Mouse (Mus musculus): ENCODE data around the gene Gemin5. TPM values are rescaled to one million over a fixed set of nuclear protein-coding genes. Genes with fewer than 3 reads are reported as not detected.

Gemin5 gene
- polyA plus RNA-seq, 1 experiment: 6.1 TPM

DNA sequence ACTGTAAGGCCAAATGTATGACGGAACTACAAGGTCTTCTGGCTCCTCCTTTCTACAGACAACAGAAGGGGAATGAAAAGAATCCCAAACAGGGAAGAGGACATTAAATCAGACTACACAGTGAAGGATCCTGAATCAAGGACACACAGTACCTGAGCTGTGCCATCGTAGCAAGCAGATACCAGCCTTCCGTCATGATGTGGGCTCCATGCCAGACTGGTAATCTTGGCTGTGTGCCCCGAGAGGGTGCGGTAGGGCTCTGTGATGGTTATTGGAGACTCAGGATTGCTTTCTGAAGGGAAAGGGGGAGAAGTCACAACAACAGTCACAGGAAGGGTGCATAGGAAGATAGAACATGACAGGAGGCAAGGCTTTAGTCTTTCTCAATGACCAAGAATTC, 22.1 kb downstream of the Gemin5 start:
- WGBS: 88% methylated on average over 5 of the region's 5 CpGs
- DNase-seq (ENCODE audit: low read depth in 1 of 2, low spot score in 2 of 2): no peak
- no peak for TF ChIP-seq CTCF (IDR thresholded peaks at IDR 0.05; ENCODE audit: extremely low read depth, insufficient read depth, insufficient read length, insufficient replicate concordance)
- TF ChIP-seq POLR2A (IDR thresholded peaks at IDR 0.05; ENCODE audit: low read depth, low read length): no peak
- Histone ChIP-seq H3K27me3 (ENCODE audit: control insufficient read depth, insufficient read depth, low read length) (no peaks in the 10 kb centered on the region), H3K27ac (ENCODE audit: insufficient read depth, low read length) (no peak overlapping the region), H3K36me3 (ENCODE audit: control insufficient read depth, insufficient read depth, low read length) (peaks cover 35% of the 10 kb centered on the region), H3K4me1 (ENCODE audit: control insufficient read depth, insufficient read depth, insufficient read length) (no peaks in the 10 kb centered on the region), H3K4me3 (ENCODE audit: extremely low read depth, insufficient read depth, insufficient read length) (no peak overlapping the region)

DNA sequence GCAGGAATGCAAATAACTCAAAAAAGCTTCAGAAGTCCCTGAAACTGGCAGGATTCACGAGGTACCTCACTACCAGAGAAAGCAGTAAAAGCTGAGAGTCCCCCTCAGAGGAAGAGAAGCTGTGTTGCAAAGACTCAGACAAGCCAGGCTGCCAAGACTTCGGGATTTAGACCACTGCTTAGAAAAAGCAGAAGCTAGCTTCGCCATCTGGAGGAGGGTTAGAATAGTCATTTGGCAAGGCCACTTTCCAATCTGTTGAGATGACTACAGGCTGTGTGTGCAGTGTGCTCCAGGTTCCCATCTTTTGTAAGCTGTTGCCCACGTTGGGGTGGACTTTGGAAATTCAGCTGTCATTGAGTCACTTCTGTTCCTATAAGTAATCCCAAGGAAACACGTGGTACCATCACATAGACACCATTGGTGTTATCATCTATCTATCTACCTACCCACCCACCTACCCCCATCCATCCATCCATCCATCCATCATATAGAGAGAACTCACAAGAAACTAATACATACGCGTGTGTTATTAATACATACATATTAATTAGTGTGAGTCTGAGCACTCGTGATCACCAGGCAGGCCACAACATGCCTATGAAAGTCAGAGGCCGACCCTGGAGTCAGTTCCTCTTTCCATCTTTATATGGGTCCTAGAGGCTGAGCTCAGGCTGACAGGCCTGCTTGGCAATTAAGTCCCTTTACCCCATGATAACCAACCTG, 24.5 kb downstream of the Gemin5 start:
- Histone ChIP-seq H3K27me3 (ENCODE audit: control insufficient read depth, insufficient read depth, low read length) (no peaks in the 10 kb centered on the region), H3K4me3 (ENCODE audit: extremely low read depth, insufficient read depth, insufficient read length) (no peak overlapping the region), H3K4me1 (ENCODE audit: control insufficient read depth, insufficient read depth, insufficient read length) (no peaks in the 10 kb centered on the region), H3K36me3 (ENCODE audit: control insufficient read depth, insufficient read depth, low read length) (peaks cover 39% of the 10 kb centered on the region), H3K27ac (ENCODE audit: insufficient read depth, low read length) (no peak overlapping the region)
- WGBS: 68% methylated on average over 9 of the region's 9 CpGs
- DNase-seq (ENCODE audit: low read depth in 1 of 2, low spot score in 2 of 2): no peak
- TF ChIP-seq POLR2A (IDR thresholded peaks at IDR 0.05; ENCODE audit: low read depth, low read length): no peak

DNA sequence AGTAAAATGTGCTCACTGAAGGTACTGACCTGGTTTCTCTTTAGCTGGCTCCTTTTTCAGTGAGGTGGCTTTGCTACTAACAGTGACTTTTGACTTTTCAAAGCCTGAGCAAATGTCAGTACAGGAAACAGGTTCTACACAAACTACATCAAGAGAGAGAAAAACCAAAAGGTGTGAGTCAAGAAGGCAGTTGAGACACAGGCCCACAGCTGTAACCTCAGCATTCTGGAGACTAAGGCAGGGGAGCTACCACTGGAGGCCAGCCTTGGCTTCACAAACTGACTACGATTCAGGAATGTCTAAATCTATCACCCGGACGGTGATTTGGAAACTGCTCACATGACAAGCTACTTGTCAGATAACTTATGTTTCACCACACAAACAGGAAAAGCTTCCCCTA, 28.9 kb downstream of the Gemin5 start:
- Histone ChIP-seq H3K27me3 (ENCODE audit: control insufficient read depth, insufficient read depth, low read length) (no peaks in the 10 kb centered on the region), H3K36me3 (ENCODE audit: control insufficient read depth, insufficient read depth, low read length) (peaks cover 26% of the 10 kb centered on the region)
- 83% methylated on average over 3 of the region's 3 CpGs for WGBS

DNA sequence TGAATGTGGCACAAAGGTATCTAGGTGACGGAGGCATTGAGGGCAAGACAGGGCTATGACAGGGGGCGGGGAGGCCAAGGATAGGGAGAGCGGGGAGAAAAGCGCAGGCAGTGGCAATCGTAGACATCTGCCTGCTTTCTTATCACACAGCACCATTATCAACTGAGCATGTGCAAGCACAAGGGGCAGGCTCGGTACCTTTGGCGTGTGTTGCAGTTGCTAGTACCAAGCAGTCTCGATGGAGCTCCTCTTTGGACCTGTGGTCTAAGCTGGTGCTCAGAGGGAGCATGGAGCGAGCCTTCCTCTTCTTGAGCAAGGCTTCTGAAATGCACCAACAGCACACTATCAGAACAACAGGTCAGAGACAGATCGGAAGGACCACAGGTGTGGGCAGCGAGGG, 29.5 kb downstream of the Gemin5 start:
- no peaks in the 10 kb centered on the region for H3K4me1 ChIP-seq (ENCODE audit: control insufficient read depth, insufficient read depth, insufficient read length)
- no peaks in the 10 kb centered on the region for H3K27me3 ChIP-seq (ENCODE audit: control insufficient read depth, insufficient read depth, low read length)
- H3K4me3 ChIP-seq (ENCODE audit: extremely low read depth, insufficient read depth, insufficient read length): no peak overlapping the region
- H3K36me3 ChIP-seq (ENCODE audit: control insufficient read depth, insufficient read depth, low read length): peaks cover 29% of the 10 kb centered on the region
- WGBS: 83% methylated on average over 11 of the region's 11 CpGs
- no peak for DNase-seq (ENCODE audit: low read depth in 1 of 2, low spot score in 2 of 2)
- H3K27ac ChIP-seq (ENCODE audit: insufficient read depth, low read length): peak overlapping the region; percentile 52
- TF ChIP-seq CTCF (IDR thresholded peaks at IDR 0.05; ENCODE audit: extremely low read depth, insufficient read depth, insufficient read length, insufficient replicate concordance) (no peak), POLR2A (IDR thresholded peaks at IDR 0.05; ENCODE audit: low read depth, low read length) (no peak)

More for the DNA sequence above, 28.9 kb downstream of the Gemin5 start:
- no peaks in the 10 kb centered on the region for H3K4me1 ChIP-seq (ENCODE audit: control insufficient read depth, insufficient read depth, insufficient read length)
- no peak for DNase-seq (ENCODE audit: low read depth in 1 of 2, low spot score in 2 of 2)
- peak overlapping the region; percentile 48 for H3K27ac ChIP-seq (ENCODE audit: insufficient read depth, low read length)
- no peak overlapping the region for H3K4me3 ChIP-seq (ENCODE audit: extremely low read depth, insufficient read depth, insufficient read length)
- no peak for TF ChIP-seq CTCF (IDR thresholded peaks at IDR 0.05; ENCODE audit: extremely low read depth, insufficient read depth, insufficient read length, insufficient replicate concordance)
- no peak for TF ChIP-seq POLR2A (IDR thresholded peaks at IDR 0.05; ENCODE audit: low read depth, low read length)

DNA sequence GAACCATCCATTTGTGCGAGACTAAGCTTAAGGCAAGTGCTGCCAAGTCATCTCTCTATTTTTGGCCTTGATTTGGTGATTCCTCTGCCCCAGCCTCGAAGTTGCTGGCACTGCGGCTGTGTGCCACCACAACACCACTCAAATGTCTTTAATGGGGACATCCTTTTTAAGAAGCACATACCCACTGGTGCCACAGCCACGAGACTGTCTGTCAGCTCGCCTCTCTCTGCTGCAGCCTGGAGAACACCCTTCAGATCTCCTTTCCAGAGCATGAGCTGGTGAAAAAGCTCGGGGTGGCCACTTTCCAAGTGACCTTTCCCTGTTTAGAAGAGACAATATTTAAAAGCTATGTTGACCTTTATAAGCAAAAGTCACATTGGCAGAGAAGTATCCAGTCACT, 31.7 kb downstream of the Gemin5 start:
- no peak overlapping the region for H3K27ac ChIP-seq (ENCODE audit: insufficient read depth, low read length)
- 91% methylated on average over 6 of the region's 6 CpGs for WGBS
- TF ChIP-seq POLR2A (IDR thresholded peaks at IDR 0.05; ENCODE audit: low read depth, low read length) (no peak), CTCF (IDR thresholded peaks at IDR 0.05; ENCODE audit: extremely low read depth, insufficient read depth, insufficient read length, insufficient replicate concordance) (no peak)

DNA sequence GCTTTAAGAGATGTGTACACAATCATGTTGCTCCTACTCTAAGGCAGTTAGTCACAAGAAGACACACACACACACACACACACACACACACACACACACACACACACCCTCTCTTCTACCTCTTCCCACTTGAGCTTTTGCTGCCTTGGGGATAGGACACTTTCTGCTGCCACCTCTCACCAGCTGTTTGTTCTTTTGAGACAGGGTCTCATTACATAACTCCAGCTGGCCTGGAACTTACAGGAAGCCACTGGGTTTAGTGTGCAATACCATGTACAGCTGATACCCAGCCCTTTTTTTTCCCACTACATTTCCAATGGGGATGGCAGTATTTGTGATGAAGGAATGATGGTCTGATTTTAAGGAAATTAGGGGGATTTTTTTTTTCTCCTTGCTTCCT, 33.0 kb downstream of the Gemin5 start:
- H3K27ac ChIP-seq (ENCODE audit: insufficient read depth, low read length): no peak overlapping the region
- H3K4me3 ChIP-seq (ENCODE audit: extremely low read depth, insufficient read depth, insufficient read length): no peak overlapping the region
- H3K4me1 ChIP-seq (ENCODE audit: control insufficient read depth, insufficient read depth, insufficient read length): no peaks in the 10 kb centered on the region
- no peak for DNase-seq (ENCODE audit: low read depth in 1 of 2, low spot score in 2 of 2)
- H3K27me3 ChIP-seq (ENCODE audit: control insufficient read depth, insufficient read depth, low read length): no peaks in the 10 kb centered on the region
- TF ChIP-seq POLR2A (IDR thresholded peaks at IDR 0.05; ENCODE audit: low read depth, low read length) (no peak), CTCF (IDR thresholded peaks at IDR 0.05; ENCODE audit: extremely low read depth, insufficient read depth, insufficient read length, insufficient replicate concordance) (no peak)
- peaks cover 27% of the 10 kb centered on the region for H3K36me3 ChIP-seq (ENCODE audit: control insufficient read depth, insufficient read depth, low read length)

More for the DNA sequence above, 31.7 kb downstream of the Gemin5 start:
- Histone ChIP-seq H3K4me3 (ENCODE audit: extremely low read depth, insufficient read depth, insufficient read length) (no peak overlapping the region), H3K27me3 (ENCODE audit: control insufficient read depth, insufficient read depth, low read length) (no peaks in the 10 kb centered on the region), H3K4me1 (ENCODE audit: control insufficient read depth, insufficient read depth, insufficient read length) (no peaks in the 10 kb centered on the region), H3K36me3 (ENCODE audit: control insufficient read depth, insufficient read depth, low read length) (peaks cover 32% of the 10 kb centered on the region)
- no peak for DNase-seq (ENCODE audit: low read depth in 1 of 2, low spot score in 2 of 2)

DNA sequence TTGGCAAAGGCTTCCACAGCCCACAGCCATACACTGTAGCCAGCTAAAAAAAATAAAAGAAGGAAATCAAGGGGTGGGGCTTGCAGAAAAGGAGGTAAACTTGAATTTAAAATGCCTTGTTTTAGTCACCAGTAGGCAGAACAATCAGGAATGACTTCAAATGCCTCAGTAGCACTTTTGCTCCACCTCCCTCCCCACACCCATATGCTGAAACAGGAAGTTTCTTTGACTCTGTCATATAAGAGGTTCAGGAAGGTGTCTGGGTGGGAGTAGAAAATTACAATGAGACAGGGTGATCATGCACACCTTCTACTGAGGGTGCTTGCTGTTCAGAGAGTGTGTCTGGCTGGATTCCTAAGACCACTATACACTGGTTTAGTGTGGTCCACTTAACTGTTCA, 33.5 kb downstream of the Gemin5 start:
- H3K4me1 ChIP-seq (ENCODE audit: control insufficient read depth, insufficient read depth, insufficient read length): no peaks in the 10 kb centered on the region
- DNase-seq (ENCODE audit: low read depth in 1 of 2, low spot score in 2 of 2): no peak
- no peak for TF ChIP-seq CTCF (IDR thresholded peaks at IDR 0.05; ENCODE audit: extremely low read depth, insufficient read depth, insufficient read length, insufficient replicate concordance)
- no peak for TF ChIP-seq POLR2A (IDR thresholded peaks at IDR 0.05; ENCODE audit: low read depth, low read length)
- H3K27me3 ChIP-seq (ENCODE audit: control insufficient read depth, insufficient read depth, low read length): no peaks in the 10 kb centered on the region
- no peak overlapping the region for H3K4me3 ChIP-seq (ENCODE audit: extremely low read depth, insufficient read depth, insufficient read length)
- H3K36me3 ChIP-seq (ENCODE audit: control insufficient read depth, insufficient read depth, low read length): peaks cover 29% of the 10 kb centered on the region
- H3K27ac ChIP-seq (ENCODE audit: insufficient read depth, low read length): no peak overlapping the region

Measured in spleen, adult 2 months (tissue).